Mouse (Mus musculus) leukemia stem cell, adult 10-12 weeks (primary cell): ENCODE results near the gene Il34. TPM values are rescaled to one million over a fixed set of nuclear protein-coding genes. Genes with fewer than 3 reads are reported as not detected.

Experiments
- polyA plus RNA-seq: library from polyadenylated mRNA; stranded (reverse); fragments of >175 nt; gene quantifications from 2 replicates; pipeline ENCODE4 v1.2.3, GENCODE M21; 2012; ENCODE audit warnings: low replicate concordance

Il34 gene
- polyA plus RNA-seq = 2.8 TPM in 1 of 2 replicates, not detected in the other

DNA sequence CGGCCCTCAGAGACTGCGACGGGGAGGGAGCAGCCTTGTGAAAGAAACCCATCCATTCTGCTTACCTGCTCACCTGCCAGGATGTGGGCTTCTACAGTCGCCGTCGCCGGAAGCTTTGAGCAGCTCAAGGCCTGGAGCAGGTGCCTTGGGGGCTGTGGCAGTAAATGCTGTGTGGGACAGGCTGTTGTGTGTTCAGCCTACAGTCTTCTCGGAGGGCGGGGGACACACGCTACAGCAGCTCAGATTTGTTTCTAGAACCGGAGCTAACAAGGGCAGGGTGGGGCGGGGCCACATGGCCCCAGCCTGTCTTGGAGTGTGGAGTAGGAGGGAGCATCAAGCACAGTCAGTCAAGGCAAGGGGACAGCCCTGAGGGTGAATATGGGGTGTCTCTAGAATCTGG lies at the start of gene Il34:
Gene Il34 (minus strand): TSS at position 256 of the 400 bp plus-strand sequence.

GRCm38 (mm10) chr8:110846405-110847170 lies 40.9 kb upstream of the Il34 start, which contains the start of the genes Cog4 and Sf3b3:
Gene Cog4 (plus strand): TSS chr8:110846600.
Gene Sf3b3 (minus strand): TSS chr8:110846787.

DNA sequence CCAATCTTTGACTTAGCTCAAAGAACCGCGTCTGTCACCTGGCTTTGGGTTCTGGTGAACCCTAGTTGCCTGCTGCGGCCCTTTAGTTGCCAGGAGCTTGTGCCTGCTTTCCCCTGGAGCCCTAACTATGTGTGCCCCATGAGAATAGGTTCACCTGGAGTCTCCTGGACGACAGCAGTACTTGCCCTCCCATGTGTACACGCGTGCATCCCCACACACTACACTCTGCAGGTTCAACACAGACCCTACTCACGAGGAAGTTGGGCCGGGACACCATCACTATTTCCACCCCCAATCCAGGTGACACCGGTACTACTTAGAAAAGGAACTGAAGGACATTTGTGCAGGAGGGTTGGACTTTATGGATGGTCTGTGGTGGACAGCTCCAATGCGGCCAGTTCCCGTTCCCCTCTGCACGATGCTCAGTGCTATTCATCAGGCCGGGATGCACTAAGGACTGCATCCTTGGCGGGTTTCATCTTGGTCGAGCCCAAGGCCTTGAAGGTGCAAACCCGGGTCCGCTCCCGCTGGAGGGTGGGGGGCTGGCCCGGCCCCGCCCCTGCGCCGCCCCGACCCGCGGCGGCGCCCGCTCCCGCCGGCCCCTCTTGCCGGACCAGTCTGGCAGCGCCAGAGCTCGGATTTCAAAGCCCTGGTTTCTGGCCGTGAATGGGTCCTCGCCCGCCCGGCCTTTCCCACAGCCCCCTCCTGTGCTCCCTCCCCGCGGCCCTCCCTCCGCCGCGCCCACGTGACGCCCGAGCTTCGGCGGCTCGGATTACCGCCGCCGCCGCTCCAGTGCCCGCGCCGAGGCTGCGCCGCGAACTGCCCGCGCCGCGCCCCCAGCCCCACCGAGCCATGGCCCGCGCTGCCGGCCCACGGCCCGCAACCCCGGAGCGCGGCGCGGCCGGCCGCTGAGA lies 84.8 kb downstream of the Il34 start, which contains the start of gene Mtss1l:
Gene Mtss1l (plus strand): TSS at position 792 of the 914 bp plus-strand sequence.

Other genes with a start within 250 kb of the Il34 start
- 70.4 and 145 TPM in 2 replicates for gene Vac14, start 187.3 kb downstream of the Il34 start, polyA plus RNA-seq
- 7.0 and 8.0 TPM in 2 replicates for gene Mtss1l, start 84.4 kb downstream of the Il34 start, polyA plus RNA-seq
- gene Cog4, start 40.7 kb upstream of the Il34 start, polyA plus RNA-seq = 6.0 and 6.7 TPM in 2 replicates
- gene Sf3b3, start 40.9 kb upstream of the Il34 start, polyA plus RNA-seq = 4.0 and 18.3 TPM in 2 replicates
- 8.1 TPM in 2 replicates for gene Fuk, start 96.6 kb upstream of the Il34 start, polyA plus RNA-seq
- 38.0 and 53.6 TPM in 2 replicates for gene St3gal2, start 114.0 kb upstream of the Il34 start, polyA plus RNA-seq
- 13.3 and 27.0 TPM in 2 replicates for gene Ddx19a, start 191.9 kb upstream of the Il34 start, polyA plus RNA-seq
- 1.7 and 3.6 TPM in 2 replicates for gene Ddx19b, start 225.8 kb upstream of the Il34 start, polyA plus RNA-seq
- 18.3 and 34.4 TPM in 2 replicates for gene Aars, start 227.2 kb upstream of the Il34 start, polyA plus RNA-seq